Mouse (Mus musculus) lung, adult 18-20 months (tissue): ENCODE data around the gene Msi2.

Experiments used
- DNase-seq, 2 experiments: peaks; one replicate each; pipeline ENCODE4 v3.0.0; 2022; ENCODE audit warnings: mixed read lengths in 2 of 2

Msi2 gene

DNA sequence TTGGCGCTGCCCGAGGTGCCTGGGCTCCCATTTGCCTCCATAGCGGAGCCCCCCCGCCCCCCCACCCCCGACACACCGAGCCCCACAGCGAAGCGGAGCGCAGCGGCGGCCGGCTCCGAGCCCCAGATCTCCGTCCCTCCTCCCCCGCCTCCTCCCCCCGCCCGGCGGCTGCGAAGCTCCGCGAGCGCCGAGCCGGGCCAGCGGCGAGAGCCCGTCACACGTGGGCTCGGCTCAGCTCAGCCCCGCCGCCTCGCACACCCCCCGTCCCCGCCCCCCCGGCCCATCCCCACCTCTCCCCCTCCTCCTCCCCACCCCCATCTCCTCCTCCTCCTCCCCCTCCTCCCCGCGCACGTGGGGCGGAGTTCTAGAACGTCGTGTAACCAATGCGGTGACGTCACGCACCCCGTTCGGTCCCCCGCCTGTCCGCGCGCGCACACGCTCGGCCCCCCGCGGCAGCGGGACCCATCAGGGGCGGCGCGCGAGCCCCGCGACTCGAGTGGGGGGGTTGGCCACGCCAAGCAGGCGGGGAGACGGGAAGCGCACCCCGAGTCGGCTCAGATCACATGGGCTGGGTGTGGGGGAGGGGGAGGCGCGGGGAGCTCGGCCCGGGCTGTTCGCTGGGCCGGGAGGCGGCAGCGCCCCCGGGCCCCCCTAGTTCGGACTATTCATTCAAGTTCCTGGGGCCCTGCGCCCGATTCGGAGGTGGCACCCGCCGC lies at the start of gene Msi2:
Gene Msi2, minus strand, starts transcription at position 464 of the 716 bp plus-strand sequence.
- DNase-seq, result peak; percentile 91 to 94

DNA sequence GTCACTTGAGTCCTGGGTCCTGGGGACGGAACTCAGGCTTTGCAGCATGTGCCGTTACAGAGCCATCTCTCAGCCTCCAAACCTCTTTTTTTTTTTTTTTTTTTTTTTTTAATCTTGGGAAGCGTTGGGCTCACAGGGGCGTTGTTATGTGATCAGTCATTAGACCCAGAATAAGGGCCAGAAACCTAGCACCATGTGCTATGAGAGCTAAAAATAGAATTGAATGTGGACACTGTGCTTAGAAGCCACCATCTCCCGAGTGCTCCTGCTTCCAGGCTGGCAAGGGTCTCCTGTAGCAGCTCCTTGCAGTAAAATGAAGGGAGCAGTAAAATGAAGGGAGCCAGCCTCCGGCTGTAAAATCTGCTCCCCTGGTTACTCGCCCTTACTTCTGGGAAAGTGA lies 47.3 kb upstream of the Msi2 start:
- DNase-seq, result no peak

DNA sequence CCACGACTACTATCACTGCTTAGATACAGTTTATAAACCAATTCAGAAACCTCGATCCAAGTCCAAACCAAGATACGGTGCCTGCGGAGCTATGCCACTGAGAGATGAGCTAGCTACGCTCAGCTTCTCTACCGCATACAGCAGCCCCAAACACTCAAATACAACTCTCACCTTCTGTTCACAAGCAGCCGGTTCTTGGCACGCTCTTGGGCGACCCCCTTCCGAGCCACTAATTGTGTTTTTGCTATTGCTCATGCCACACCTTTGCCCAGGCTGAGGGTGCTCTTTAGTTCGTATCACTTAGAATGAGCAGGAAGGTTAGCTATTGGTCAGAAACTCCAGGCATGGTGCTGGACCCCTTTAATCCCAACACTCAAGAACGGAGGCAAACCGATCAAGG lies 45.1 kb upstream of the Msi2 start:
- DNase-seq, result no peak

DNA sequence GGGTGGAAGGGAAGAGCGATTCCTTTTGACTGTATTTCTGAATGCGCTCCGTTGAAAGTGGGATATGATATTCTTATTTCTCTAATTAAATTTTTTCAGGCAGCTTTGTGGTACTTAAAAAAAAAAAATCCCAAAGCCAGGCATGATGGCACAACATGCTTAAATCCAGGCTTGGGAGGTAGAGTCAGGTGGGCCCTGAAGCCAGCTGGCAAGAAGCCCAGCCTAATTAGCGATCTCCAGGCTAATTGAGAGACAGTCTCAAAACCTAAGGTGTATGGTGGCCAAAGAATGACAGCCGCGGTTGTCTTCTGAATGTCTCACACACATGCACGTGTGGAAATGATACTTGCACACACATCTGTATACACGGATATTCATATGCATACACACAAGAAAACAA lies 41.2 kb upstream of the Msi2 start:
- DNase-seq, result no peak

DNA sequence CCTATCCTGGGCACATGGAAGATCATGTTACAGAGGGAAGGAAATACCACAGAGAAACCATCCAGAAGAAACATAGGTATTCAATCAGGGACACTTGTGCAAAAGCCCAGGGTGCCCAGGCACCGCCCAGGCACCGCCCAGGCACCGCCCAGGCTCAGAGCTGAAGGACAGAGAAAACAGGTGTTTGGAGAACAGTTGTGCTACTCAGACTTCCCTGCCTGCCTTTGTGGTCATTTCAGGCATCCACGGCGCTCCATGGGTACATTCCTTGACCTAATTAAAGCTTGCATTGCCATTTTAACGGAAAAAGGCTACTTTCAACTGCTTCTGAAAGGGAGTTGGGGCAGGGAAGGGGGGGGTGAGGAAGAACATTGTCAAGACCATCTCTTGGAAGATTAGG lies 40.1 kb upstream of the Msi2 start:
- no peak for DNase-seq

DNA sequence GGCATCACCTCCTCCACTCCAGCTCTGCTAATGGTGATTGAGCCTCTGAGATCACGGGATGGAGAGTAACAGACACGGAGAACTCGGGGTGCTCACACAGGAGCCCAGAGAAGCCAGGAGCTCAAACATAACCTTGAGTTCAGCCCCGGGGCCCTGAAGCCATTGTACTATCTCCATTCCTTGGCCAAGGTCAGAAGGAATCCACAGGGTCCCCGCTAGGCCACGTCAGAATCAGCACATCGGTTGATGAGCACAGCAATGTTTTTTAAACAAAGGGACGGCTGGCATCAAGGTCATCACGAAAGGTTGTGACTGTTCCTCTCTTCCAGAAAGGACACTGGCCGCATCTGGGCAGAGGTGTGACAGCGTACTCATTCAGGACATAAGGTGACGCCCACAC lies 27.0 kb upstream of the Msi2 start:
- DNase-seq, result no peak

DNA sequence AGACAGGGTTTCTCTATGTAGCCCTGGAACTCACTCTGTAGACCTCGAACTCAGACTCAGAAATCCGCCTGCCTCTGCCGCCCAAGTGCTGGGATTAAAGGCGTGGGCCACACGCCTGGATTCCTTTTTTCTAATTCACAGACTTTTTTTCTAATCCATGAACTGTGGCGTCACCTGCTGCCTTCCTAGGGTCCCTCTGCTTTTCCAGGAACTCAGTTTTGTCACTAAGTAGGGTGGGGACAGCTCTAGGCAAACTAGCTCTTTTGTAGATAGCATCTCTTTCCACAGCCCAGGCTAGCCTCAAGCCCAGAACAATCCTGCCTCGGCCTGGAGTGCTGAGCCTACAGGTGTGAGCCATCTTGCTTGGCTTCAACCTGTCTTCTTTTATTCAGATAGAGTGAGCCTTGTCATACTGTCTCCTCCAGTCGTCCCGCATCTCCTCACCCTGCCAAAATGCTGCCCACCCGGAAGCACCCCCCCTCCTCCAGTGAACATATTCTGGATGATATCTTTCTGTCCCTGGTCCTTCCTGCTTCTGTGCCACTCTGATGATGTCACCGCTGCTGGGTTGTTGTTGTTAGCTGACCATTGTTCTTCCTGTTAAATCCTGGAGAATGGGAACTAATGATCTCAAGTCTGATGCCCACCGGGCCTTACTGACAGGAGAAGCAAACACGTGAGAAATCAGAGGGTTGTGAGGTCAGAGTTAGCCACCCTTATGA lies 21.4 kb upstream of the Msi2 start:
- peak; percentile 32 to 68 for DNase-seq

DNA sequence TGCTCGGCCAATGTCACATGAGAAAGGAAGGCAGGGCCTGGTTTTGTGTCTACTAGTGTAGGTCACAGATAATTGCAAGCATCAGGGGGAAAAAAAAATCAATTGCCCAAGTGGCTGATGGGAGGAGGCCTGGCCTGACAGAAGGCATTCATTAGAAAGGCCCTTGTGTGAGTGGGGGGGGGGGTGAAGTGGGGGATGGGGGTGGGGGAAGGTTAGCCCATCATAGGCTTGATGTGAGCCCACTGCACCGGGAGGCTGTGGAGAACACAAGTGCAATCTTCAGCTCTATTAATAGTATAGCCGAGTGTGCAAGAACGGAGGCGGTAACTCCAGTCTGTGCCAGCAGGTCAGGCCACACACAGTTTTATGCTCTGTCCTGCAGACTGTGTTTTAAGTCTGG lies 11.1 kb upstream of the Msi2 start:
- no peak for DNase-seq

DNA sequence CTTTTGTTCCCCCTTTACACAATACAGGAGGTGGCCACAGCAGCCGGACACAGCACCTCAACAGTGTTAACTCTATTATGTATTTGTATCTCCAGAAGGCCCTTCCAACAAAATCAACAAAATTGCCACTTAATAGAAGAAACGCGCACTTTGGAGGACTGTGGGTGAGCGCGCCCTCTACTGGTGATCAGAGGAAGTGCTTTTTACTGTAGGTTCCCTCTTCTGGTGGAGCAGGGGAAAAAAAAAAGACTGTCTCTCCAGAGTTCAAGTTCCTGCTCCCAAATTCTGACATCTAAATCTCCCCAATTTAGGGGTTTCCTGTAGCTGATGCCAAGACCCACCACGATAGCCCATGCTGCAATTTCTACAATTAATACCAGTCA lies 10.2 kb upstream of the Msi2 start:
- DNase-seq, result peak; percentile 72 to 79

DNA sequence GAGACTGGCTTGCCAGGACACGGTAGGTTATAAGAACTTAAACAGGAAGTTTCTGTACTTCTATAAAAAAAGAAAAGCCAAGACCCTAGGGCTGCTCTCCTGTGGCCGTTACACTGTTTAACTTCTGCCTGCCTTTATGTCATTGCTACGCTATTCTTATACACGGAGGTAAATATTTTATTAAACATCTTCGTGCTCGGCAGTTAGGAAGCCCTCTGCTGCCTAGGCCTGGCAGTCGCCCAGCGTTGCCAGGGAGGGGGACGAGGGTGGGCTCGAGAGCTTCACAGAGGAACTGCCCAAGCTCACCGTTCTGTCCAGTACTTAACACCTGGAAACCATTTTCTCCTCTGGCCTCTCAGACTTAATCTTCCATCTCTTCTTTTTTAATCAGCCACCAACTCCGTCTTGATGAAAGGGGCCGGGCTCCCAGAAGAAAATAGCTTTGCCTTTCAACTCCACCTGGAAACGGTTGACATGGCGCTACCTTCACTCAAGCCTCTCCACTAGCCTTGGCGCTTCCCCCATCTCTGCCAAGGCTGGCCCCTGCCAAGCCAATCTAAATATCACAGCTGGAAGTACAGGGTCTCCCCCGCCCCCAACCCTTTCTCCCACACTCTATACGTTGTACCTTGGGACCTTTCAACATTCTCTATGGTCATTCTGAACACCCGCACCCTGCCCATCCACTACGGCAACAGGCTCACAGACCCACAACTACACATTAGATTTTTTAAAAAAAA lies 9.6 kb upstream of the Msi2 start:
- peak; percentile 18 to 36 for DNase-seq

DNA sequence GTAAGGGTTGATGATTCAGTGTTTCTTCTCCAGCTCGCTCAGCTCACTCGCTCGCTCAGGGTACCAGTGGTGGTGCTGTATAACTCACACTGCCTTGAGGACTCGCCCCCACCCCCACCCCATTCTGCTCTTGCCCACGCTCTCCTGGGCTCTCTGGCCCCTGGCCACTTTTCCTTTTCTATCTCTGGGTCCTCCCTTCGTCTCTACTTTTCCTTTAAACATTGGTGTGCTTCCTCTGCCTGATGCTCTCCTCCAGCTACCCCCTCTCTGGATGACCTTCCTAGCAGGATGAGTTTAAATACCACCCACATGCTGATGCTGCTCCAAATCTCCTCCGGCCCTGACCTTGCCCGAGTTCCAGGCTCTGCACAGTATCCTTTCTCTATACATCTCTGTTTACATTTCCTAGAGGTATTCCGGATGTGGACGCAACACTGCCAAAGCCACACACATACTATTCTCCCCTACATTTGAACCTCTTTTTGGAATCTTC lies 2.9 kb upstream of the Msi2 start:
- no peak for DNase-seq

DNA sequence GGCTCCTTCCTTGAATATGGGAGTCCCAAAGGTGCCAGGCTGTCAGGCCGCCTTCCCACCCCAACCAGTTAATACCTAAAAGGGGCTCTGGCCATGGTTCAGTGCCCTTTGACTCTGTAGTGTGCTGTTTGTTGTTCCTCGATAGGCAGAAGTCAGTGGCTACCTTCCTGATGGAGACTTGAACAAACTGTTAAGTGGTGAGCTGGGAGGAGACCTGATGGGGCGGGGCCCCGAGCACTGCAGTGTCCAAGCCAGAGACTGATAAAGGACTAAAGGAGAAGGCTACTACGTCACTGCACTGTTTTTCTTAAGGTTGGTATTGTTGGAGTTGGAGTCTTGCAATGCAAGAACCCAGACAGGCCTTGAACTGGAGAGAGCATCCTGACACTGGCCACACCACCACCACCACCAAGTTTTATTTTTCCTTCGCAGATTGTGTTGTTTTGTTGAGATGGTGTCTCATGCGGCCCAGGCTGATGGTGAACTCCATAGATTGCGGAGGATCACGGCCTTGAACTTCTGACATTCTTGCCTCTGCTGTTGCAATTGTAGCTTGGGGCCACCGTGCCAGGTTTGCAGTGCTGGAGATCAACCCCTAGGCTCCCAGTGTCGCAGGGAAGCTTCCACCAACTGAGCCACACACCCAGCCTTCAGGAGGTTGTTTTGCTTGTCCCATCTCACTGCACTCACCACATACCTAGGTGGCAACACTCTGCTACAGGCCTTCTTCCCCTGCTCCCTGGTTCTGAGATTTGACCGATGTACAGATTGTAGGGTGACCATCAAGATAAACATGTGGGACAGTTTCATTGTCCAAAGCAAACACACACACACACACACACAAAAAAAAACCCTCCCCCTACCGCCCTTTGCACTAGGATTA lies 2.2 kb upstream of the Msi2 start:
- DNase-seq, result no peak

DNA sequence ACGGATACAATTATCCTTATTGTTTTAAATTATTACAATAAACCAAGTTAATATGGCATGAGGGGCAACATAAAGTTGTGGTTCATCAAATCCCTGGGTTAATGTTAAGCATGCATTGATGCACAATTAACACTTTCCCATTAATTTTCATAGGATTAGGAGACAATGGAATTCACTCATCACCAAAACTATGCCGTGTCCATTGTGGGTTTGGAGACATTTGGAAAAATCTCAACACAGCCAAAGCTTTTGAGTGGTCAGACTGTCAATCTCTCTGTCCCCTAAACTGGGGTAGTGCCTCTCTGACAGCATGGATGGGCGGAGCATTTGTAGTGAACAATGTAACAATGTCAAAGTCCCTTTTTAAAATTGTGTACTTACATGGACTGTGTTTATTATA lies 1.3 kb upstream of the Msi2 start:
- no peak for DNase-seq

DNA sequence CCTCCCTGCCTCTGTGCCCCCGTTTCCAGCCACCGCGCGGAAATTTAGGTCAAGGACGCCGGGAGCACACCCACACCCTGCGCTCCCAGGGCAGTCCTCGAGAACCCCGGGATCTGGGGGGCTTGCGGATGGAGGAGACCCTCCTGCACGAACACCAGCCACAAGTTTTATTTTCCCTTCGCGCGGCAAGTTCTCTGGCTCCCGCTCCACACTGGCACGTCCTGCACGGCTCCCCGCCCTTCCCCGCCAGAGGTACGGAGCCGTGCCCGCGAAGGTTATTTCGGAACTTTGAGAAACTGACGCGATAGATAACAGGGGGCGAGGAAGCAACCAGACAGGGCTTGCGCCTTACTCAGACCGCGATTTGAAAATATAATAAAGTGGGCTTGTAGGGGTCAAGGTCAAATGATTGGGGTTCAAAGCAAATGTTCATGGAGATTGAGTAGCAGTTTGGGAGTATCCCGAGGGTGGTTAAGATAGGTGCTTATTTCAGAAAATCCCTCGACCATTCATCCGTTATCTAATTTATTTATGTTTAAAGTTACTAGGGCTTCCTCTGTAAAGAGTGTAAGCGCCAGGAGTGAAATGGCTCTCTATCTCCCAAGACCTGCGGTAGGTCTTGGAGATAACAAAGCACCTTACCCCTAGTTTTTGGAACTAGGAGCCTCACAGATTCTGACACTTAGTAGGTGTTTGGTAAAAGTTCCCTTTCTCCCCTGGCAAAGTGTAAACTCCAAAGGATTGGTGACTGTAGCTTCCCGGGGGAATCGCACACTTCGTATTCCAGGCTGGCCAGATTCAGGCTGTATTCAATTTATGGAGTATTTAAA lies 668 bp upstream of the Msi2 start:
- peak in 1 of 2 experiments; percentile 60 for DNase-seq

DNA sequence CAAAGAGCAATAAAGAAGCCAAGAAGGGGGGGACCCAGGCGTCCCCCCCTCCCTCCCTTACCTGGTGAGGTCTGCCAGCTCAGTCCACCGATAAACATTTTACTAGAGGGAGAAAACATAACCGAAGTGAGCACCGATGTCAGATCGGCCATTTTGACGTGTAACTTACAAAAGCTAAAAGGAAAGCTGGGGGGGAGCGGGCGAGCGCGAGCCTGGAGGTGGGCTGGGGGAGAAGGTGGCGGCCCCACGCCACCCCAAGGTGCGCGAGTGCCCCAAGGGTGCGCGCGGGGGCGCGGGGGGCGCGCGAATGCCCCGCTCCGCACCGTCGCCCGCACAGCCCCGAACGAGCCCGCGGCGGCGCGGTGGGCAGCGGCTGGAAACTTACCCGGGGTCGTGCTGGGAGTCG lies 666 bp downstream of the Msi2 start:
- DNase-seq, result no peak

DNA sequence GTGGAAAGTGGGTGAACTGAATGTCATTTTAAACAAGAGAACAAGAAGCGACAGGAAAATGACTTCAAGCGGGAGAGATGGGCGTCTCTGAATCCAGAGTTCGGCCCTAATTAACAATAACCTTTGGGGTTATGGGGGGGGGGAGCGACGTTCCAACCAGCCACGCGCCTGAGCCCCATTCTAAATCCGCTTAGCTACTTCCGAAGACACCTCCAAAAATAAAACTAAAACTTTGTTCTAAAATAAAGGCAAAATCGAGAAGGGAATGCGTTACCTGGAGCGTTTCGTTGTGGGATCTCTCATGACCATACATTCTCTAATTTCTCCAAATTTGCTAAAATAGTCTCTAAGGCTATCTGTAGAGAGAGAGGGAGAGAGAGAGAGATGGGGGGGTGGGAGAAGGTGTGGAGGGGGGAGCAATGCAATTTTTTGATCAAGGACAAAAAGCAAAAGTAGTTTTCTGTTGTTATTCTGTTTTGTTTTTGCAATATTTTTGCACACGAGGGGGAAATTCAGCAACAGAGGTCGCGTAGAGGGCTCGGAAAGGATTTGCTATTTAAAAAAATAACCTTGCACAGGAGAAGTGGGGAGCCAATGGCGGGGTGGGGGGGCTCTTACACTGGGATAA lies 1.2 kb downstream of the Msi2 start:
- DNase-seq, result no peak

DNA sequence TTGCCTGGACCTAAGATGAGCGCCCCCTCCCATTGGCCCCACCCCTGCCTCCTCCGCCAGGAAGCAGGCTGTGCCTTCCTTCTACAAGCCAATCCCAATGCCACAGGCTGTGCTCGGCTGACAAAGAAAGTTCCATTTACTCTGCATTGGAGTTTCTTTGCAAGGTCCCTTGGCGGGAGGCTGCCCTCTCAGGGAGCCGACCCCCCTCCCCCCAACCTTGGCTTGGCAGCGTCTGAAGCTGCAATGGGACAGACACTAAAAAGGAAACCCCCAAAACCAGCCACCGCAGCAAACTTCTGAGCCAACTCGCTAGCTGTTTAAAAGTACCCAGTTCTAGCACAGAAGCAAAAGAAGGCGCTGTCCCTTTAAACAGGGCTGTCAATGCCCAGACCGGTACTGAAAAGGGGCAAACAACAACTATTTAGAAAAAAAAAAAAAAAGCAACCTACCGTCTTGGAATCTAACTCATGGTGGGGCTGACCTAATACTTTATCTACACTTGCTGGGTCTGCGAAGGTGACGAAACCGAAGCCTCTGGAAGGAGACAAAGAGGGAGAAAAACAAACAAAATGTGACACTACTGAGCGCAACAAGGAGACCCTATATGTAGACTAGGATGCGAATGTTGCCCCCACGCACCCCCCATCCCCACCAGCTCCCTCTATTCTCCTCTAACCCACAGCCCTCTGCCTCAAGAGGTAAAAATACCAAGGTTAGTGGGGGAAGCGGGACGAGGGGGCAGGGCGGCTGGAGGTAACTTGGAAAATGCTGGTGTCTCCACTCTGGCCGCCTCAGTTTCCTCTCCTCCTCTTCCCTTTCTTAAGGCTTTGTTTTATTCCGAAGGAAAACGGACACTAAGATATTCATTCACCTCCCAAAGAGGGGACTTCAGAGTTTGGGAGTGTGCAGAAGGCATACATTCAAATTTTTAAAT lies 2.0 kb downstream of the Msi2 start:
- peak; percentile 23 to 36 for DNase-seq

DNA sequence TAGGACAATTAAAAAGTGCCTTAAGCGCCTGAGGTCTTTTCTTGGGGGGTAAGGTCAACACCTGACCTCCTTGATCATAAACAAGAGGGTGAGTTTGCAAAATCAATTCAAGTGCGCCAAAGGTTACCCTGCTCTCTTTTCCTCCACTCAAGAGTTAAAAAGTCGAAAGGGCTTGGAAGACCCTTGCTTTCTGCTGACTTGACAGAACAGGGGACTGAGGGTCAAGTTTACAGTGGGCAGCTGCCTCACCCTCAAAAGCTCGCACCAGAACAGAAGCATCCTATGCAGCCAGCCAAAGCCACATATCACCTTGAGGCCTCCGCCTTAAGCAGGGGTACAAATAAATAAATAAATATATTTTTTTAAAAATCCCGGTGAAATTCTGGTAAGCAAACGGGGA lies 3.0 kb downstream of the Msi2 start:
- DNase-seq, result no peak

DNA sequence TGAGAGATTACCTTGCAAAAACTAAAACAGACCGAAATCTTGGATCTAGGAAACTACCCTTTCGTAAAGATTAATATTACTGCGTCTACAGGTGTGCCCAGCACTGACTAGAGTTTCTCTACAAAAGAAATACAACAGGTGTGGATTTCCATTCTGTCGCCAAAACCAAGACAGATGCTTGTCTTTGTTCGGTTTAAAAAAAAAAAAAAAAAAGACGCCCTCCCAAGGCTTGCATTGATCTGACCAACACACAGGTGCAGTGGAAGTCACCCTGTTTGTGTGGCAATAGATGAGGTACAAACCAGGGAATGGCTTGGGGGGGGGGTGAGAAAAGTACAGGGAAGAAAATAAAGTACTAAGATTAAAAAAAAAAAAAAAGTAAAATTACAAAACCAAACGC lies 4.2 kb downstream of the Msi2 start:
- DNase-seq, result no peak

DNA sequence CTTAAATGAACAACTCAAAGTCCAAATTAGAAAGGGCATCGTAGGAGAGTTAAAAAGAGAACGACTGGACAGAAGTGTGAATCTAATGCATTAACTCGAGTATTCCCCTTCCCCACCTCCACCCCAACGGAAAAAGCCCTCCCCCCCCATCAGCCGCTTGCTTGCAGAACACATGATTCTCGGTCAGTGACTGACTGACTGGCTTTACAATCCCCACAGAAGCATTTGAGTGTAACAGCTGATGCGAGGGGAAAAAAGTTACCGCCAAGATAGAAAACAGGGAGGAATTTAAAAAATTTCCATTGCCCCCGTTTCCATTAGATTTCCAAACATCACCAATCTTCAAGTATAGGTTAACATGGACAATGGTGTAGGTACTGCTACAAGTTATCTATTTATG lies 4.8 kb downstream of the Msi2 start:
- DNase-seq, result no peak
